Mouse (Mus musculus) stomach, embryonic 14.5 days (tissue): Measurements from ENCODE around the gene Glyat. TPM values are rescaled to one million over a fixed set of nuclear protein-coding genes. Genes with fewer than 3 reads are reported as not detected.

Experiments used
- ATAC-seq: fragments of 200-750 bp; cut with Nextera tagmentation; 2 replicates; pipeline ENCODE4 v1.8.0; 2017; ENCODE audit warnings: low read depth, moderate TSS enrichment; ENCODE audit not compliant: insufficient number of reproducible peaks, insufficient read depth, low FRiP score
- H3K27ac ChIP-seq: fragments of 300-500 bp; sonication (generic); 2 replicates; pipeline ENCODE4 v1.5.1; 2014; ENCODE audit warnings: mild to moderate bottlenecking, low read length, moderate library complexity, mixed read lengths
- H3K27me3 ChIP-seq: fragments of 300-500 bp; sonication (generic); 2 replicates; pipeline ENCODE4 v1.6.1; 2014; ENCODE audit warnings: low read length, control low read depth, mixed read lengths; ENCODE audit not compliant: control insufficient read depth, insufficient read depth
- H3K36me3 ChIP-seq: fragments of 300-500 bp; sonication (generic); 2 replicates; pipeline ENCODE4 v1.6.1; 2014; ENCODE audit warnings: mild to moderate bottlenecking, control low read depth, low read length, moderate library complexity, mixed read lengths; ENCODE audit not compliant: control insufficient read depth, insufficient read depth
- H3K4me1 ChIP-seq: fragments of 300-500 bp; sonication (generic); 2 replicates; pipeline ENCODE4 v1.6.1; 2014; ENCODE audit warnings: low read length, control low read depth, mixed read lengths; ENCODE audit not compliant: control insufficient read depth, insufficient read depth
- H3K4me2 ChIP-seq: fragments of 300-500 bp; sonication (generic); replicated peaks from 2 replicates; pipeline ENCODE4 v1.6.1; 2014; ENCODE audit warnings: low read depth, low read length, control low read depth
- H3K4me3 ChIP-seq: fragments of 300-500 bp; sonication (generic); 2 replicates; pipeline ENCODE4 v1.5.1; 2014; ENCODE audit warnings: low read depth, low read length, control low read depth
- H3K9ac ChIP-seq: fragments of 300-500 bp; sonication (generic); replicated peaks from 2 replicates; pipeline ENCODE4 v1.6.1; 2014; ENCODE audit warnings: low read depth, mild to moderate bottlenecking, control low read depth, low read length, moderate library complexity, mixed read lengths
- H3K9me3 ChIP-seq: fragments of 300-500 bp; sonication (generic); 2 replicates; pipeline ENCODE4 v1.6.1; 2016; ENCODE audit warnings: low read depth, low read length, control low read depth; ENCODE audit not compliant: control insufficient read depth
- WGBS: fragments of 180-500 bp; shearing (Covaris S2); extraction: QIAGEN DNeasy Blood & Tissue Kit; methylation state at CpG from one replicate; pipeline ENCODE4 v1.1.7; 2014; 5-methylcytosine and 5-hydroxymethylcytosine counted together
- polyA plus RNA-seq: library from polyadenylated mRNA; unstranded; fragments of >200 nt; fragmentation: Nextera tagmentation; extraction: Ambion mirVana; gene quantifications from 2 replicates; pipeline ENCODE4 v1.2.1, GENCODE M21; 2014

Glyat gene
- polyA plus RNA-seq, 1 experiment from 2014 or later: not detected

- Histone ChIP-seq H3K27me3 (no peaks in the 10 kb centered on the region), H3K4me1 (peaks cover 6% of the 10 kb centered on the region; the same call in 1 of the 2 replicates), H3K4me2 (no peak within 1 kb of the TSS), H3K27ac (no peak within 1 kb of the TSS), H3K9ac (no peak within 1 kb of the TSS), H3K9me3 (no peaks in the 10 kb centered on the region), H3K36me3 (no peaks in the 10 kb centered on the region), H3K4me3 (no peak within 1 kb of the TSS)
- ATAC-seq: no peak
- 53% methylated on average over 1 of the region's 1 CpGs for WGBS
Observed at GRCm38 (mm10) chr19:12599674-12600073, 33.4 kb upstream of the Glyat start, which contains the start of gene Gm4952. TSS of gene Gm4952 (plus strand) at chr19:12599974.

- Histone ChIP-seq H3K27ac (no peak overlapping the region), H3K4me2 (no peak overlapping the region), H3K36me3 (no peaks in the 10 kb centered on the region), H3K9me3 (no peaks in the 10 kb centered on the region), H3K4me1 (peaks cover 6% of the 10 kb centered on the region; the same call in 1 of the 2 replicates), H3K9ac (no peak overlapping the region), H3K4me3 (no peak overlapping the region), H3K27me3 (no peaks in the 10 kb centered on the region)
- WGBS: 14% methylated on average over 2 of the region's 2 CpGs
- ATAC-seq: no peak
Observed at GRCm38 (mm10) chr19:12600684-12601480, 32.2 kb upstream of the Glyat start.

GRCm38 (mm10) chr19:12608336-12608735 lies 24.8 kb upstream of the Glyat start:
- no peaks in the 10 kb centered on the region for H3K9me3 ChIP-seq
- H3K4me2 ChIP-seq: no peak overlapping the region
- no peak overlapping the region for H3K9ac ChIP-seq
- H3K4me3 ChIP-seq: no peak overlapping the region
- H3K27me3 ChIP-seq: no peaks in the 10 kb centered on the region
- H3K36me3 ChIP-seq: no peaks in the 10 kb centered on the region
- ATAC-seq: no peak
- no peaks in the 10 kb centered on the region for H3K4me1 ChIP-seq
- no peak overlapping the region for H3K27ac ChIP-seq

GRCm38 (mm10) chr19:12613646-12614045 lies 19.5 kb upstream of the Glyat start:
- WGBS: 54% methylated on average over 1 of the region's 1 CpGs

DNA sequence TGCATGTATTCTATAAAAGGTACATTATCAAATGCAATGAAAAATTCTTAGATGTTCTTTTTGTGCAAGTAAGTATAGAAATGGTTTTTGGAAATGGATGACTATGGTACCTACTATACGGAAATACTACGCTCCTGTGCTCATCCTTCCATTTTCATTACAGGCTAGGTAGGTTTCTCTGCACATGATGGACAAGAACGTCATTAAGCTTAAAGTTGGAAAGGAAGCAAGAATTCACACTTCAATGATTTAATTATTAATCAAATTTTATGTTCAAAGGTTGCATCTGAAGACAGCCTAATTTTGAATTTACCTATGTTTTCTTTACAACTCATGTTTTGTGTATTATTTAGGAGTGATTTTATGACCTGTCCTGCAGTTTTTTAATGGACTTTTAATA lies 1.2 kb downstream of the Glyat start:
- Histone ChIP-seq H3K4me1 (no peaks in the 10 kb centered on the region), H3K9ac (no peak overlapping the region), H3K9me3 (no peaks in the 10 kb centered on the region), H3K4me2 (no peak overlapping the region), H3K27ac (no peak overlapping the region), H3K36me3 (no peaks in the 10 kb centered on the region), H3K4me3 (no peak overlapping the region), H3K27me3 (no peaks in the 10 kb centered on the region)
- no peak for ATAC-seq
- 89% methylated on average over 3 of the region's 3 CpGs for WGBS

More at GRCm38 (mm10) chr19:12613646-12614045, 19.5 kb upstream of the Glyat start:
- ATAC-seq: no peak
- no peak overlapping the region for H3K9ac ChIP-seq
- no peak overlapping the region for H3K27ac ChIP-seq
- H3K4me2 ChIP-seq: no peak overlapping the region
- no peaks in the 10 kb centered on the region for H3K36me3 ChIP-seq
- H3K9me3 ChIP-seq: no peaks in the 10 kb centered on the region
- H3K27me3 ChIP-seq: no peaks in the 10 kb centered on the region
- H3K4me1 ChIP-seq: no peaks in the 10 kb centered on the region
- H3K4me3 ChIP-seq: no peak overlapping the region

DNA sequence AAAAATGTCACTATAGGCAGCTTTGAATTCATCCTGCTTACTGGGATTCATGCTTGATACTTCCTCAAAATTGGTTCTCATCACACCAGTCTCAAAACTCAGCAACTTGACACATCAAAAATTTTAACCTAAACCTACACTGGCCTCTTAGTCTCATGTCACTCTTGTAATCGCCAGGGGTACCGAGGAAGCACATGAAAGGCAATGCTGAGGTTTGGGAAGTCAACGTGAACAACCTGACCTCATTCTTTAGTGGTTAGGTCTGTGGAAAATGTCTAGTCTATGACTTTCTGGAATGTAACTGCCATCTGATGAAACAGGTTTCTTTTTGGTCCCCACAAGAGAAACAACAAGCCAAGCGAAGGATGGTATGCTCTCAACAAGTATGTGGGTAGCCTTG lies 1.9 kb downstream of the Glyat start:
- Histone ChIP-seq H3K27me3 (no peaks in the 10 kb centered on the region), H3K9ac (no peak overlapping the region), H3K36me3 (no peaks in the 10 kb centered on the region), H3K4me3 (no peak overlapping the region), H3K9me3 (no peaks in the 10 kb centered on the region), H3K27ac (no peak overlapping the region), H3K4me2 (no peak overlapping the region), H3K4me1 (no peaks in the 10 kb centered on the region)
- no peak for ATAC-seq
- WGBS: 78% methylated on average over 4 of the region's 4 CpGs

- WGBS: 59% methylated on average over 3 of the region's 3 CpGs
- no peak for ATAC-seq
- no peak overlapping the region for H3K27ac ChIP-seq
Observed at GRCm38 (mm10) chr19:12636863-12637262, 3.8 kb downstream of the Glyat start.

DNA sequence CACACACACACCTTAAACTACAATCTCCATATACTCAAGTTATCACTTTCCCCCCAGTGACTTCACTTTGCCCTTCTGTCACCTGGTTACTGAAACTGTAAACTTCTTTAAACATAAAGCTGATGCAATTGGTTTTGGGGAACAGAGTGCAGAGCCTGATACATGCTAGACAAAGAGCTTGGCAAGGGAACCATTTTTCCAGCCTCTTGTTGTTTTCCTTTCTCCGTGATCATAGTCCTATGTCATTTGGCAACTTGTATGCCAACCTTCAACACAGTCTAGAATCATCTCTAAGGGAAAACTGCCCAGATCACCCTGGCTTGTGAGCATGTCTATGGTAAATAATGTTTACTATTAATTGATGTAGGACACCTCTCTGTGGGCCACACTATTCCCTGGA lies 4.9 kb downstream of the Glyat start:
- no peak overlapping the region for H3K9ac ChIP-seq
- WGBS: 78% methylated on average over 1 of the region's 1 CpGs
- no peaks in the 10 kb centered on the region for H3K27me3 ChIP-seq
- no peak for ATAC-seq
- H3K4me1 ChIP-seq: no peaks in the 10 kb centered on the region
- H3K4me3 ChIP-seq: no peak overlapping the region
- H3K4me2 ChIP-seq: no peak overlapping the region
- H3K27ac ChIP-seq: no peak overlapping the region
- H3K36me3 ChIP-seq: no peaks in the 10 kb centered on the region
- no peaks in the 10 kb centered on the region for H3K9me3 ChIP-seq

More at GRCm38 (mm10) chr19:12636863-12637262, 3.8 kb downstream of the Glyat start:
- no peaks in the 10 kb centered on the region for H3K27me3 ChIP-seq
- H3K36me3 ChIP-seq: no peaks in the 10 kb centered on the region
- no peak overlapping the region for H3K9ac ChIP-seq
- no peaks in the 10 kb centered on the region for H3K9me3 ChIP-seq
- no peak overlapping the region for H3K4me3 ChIP-seq
- H3K4me1 ChIP-seq: no peaks in the 10 kb centered on the region
- no peak overlapping the region for H3K4me2 ChIP-seq

DNA sequence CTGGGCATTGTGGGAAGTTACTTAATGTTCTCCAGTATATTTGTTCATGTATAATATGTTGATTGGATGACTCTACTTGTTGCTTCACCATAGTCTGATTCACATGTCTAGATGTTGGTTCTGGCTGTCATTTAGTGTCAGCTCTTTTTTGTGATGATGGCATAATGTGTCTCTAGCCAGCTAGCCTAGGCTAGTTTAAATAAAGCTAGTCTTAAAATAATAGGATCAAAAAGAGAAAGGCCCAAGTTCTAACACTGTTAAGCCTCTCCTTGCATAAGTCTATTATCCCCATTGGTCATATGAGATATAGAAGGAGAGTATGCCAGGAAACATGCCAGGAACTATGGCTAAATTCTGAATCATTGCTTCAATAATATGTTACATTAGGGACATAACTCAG lies 16.4 kb downstream of the Glyat start:
- Histone ChIP-seq H3K4me2 (no peak overlapping the region), H3K9ac (no peak overlapping the region), H3K27ac (no peak overlapping the region), H3K9me3 (no peaks in the 10 kb centered on the region), H3K4me1 (no peaks in the 10 kb centered on the region), H3K27me3 (no peaks in the 10 kb centered on the region), H3K4me3 (no peak overlapping the region), H3K36me3 (no peaks in the 10 kb centered on the region)
- ATAC-seq: no peak
